Mouse (Mus musculus): Measurements from ENCODE around the gene Exoc2. TPM values are rescaled to one million over a fixed set of nuclear protein-coding genes. Genes with fewer than 3 reads are reported as not detected.
A peak's percentile ranks its signal among the peaks of the same experiment; 100 is the strongest.

The Exoc2 gene
- 45.6 and 46.2 TPM in 2 replicates for polyA plus RNA-seq (2016; fragmentation: Nextera tagmentation; extraction: Ambion mirVana)

GRCm38 (mm10) chr13:30973501-30974246 is at the start of gene Exoc2, which contains the start of gene Gm5447:
Gene Exoc2 (minus strand): TSS chr13:30974093.
Gene Gm5447 (plus strand): TSS chr13:30974204.
- H3K9me3 ChIP-seq: no peaks in the 10 kb centered on the region
- peak within 1 kb of the TSS; percentile 66 for H3K4me2 ChIP-seq (replicated peaks)
- under 1% methylated on average over 54 of the region's 54 CpGs for WGBS
- H3K4me1 ChIP-seq: peaks cover 7% of the 10 kb centered on the region; the same call in 1 of the 2 replicates
- peak within 1 kb of the TSS; percentile 87 for H3K4me3 ChIP-seq
- peak; percentile 98 for ATAC-seq (ENCODE audit: low FRiP score, low read depth)
- H3K36me3 ChIP-seq: no peaks in the 10 kb centered on the region
- H3K9ac ChIP-seq (replicated peaks): peak within 1 kb of the TSS; percentile 77
- H3K27me3 ChIP-seq: no peaks in the 10 kb centered on the region; the same call in 1 of the 2 replicates
- peak within 1 kb of the TSS; percentile 84 for H3K27ac ChIP-seq (replicated peaks)

DNA sequence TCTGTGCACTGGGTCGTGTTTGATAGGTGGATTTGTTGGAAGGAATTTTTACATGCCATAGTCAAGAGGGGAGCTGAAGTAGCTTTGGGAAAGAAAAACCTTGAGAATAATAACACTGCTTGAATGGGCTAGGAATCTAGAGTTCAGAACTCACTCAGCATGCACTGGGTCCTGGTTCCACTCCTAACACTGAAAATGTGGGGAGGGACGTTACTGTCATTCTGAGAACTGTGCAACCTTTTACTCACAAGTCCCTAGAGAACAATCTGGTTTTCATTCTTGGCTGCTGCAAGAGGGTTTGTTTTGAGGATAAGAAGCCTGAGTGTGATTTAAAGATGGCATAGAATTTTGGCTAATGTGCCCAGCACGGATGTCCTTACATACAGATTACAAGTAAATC is 49.8 kb upstream of the Exoc2 start:
- H3K9me3 ChIP-seq: no peaks in the 10 kb centered on the region
- no peak overlapping the region for H3K4me3 ChIP-seq
- H3K9ac ChIP-seq (replicated peaks): no peak overlapping the region
- H3K27me3 ChIP-seq: no peaks in the 10 kb centered on the region
- no peak for ATAC-seq (ENCODE audit: low FRiP score, low read depth)
- no peaks in the 10 kb centered on the region for H3K4me1 ChIP-seq
- WGBS: 77% methylated on average over 3 of the region's 3 CpGs
- H3K36me3 ChIP-seq: no peaks in the 10 kb centered on the region
- H3K4me2 ChIP-seq (replicated peaks): no peak overlapping the region
- no peak overlapping the region for H3K27ac ChIP-seq (replicated peaks)

GRCm38 (mm10) chr13:31021927-31022326 is 48.0 kb upstream of the Exoc2 start:
- Histone ChIP-seq H3K4me2 (replicated peaks) (no peak overlapping the region), H3K36me3 (no peaks in the 10 kb centered on the region), H3K4me1 (no peaks in the 10 kb centered on the region), H3K27ac (replicated peaks) (no peak overlapping the region), H3K4me3 (no peak overlapping the region), H3K9ac (replicated peaks) (no peak overlapping the region), H3K9me3 (no peaks in the 10 kb centered on the region), H3K27me3 (no peaks in the 10 kb centered on the region)
- WGBS: 79% methylated on average over 6 of the region's 6 CpGs
- no peak for ATAC-seq (ENCODE audit: low FRiP score, low read depth)

DNA sequence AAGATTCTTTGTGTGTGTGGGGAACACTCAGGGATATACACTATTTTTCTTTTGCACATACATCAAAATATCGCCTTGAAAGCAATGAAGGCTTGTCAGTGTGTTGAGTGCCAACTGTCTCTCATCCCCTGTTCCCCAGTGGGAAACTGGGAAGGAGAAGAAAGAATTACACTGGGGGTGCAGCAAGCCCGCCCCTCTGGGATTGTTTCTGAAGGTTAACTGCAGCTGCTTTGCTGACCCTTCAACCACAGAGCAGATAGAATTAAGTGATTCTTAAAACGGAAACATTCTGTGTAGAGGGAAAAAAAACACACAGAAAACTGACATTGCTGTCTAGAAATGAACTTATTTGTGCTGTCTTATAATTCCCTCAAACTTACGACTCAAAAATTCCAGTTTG is 47.6 kb upstream of the Exoc2 start:
- Histone ChIP-seq H3K4me2 (replicated peaks) (no peak overlapping the region), H3K27ac (replicated peaks) (no peak overlapping the region), H3K27me3 (no peaks in the 10 kb centered on the region), H3K36me3 (no peaks in the 10 kb centered on the region), H3K4me1 (no peaks in the 10 kb centered on the region), H3K9me3 (no peaks in the 10 kb centered on the region), H3K4me3 (no peak overlapping the region), H3K9ac (replicated peaks) (no peak overlapping the region)
- WGBS: 67% methylated on average over 4 of the region's 4 CpGs
- no peak for ATAC-seq (ENCODE audit: low FRiP score, low read depth)

GRCm38 (mm10) chr13:31017545-31017944 is 43.7 kb upstream of the Exoc2 start:
- H3K4me1 ChIP-seq: no peaks in the 10 kb centered on the region
- no peaks in the 10 kb centered on the region for H3K27me3 ChIP-seq
- H3K9ac ChIP-seq (replicated peaks): no peak overlapping the region
- no peak overlapping the region for H3K4me2 ChIP-seq (replicated peaks)
- H3K4me3 ChIP-seq: no peak overlapping the region
- no peaks in the 10 kb centered on the region for H3K9me3 ChIP-seq
- H3K36me3 ChIP-seq: no peaks in the 10 kb centered on the region
- no peak for ATAC-seq (ENCODE audit: low FRiP score, low read depth)
- no peak overlapping the region for H3K27ac ChIP-seq (replicated peaks)
- 95% methylated on average over 3 of the region's 3 CpGs for WGBS

GRCm38 (mm10) chr13:31004995-31005394 is 31.1 kb upstream of the Exoc2 start:
- no peak overlapping the region for H3K4me3 ChIP-seq
- no peaks in the 10 kb centered on the region for H3K27me3 ChIP-seq
- H3K9me3 ChIP-seq: no peaks in the 10 kb centered on the region
- no peak for ATAC-seq (ENCODE audit: low FRiP score, low read depth)
- H3K4me1 ChIP-seq: no peaks in the 10 kb centered on the region
- no peak overlapping the region for H3K4me2 ChIP-seq (replicated peaks)
- H3K27ac ChIP-seq (replicated peaks): no peak overlapping the region
- no peak overlapping the region for H3K9ac ChIP-seq (replicated peaks)
- 76% methylated on average over 4 of the region's 4 CpGs for WGBS
- no peaks in the 10 kb centered on the region for H3K36me3 ChIP-seq

GRCm38 (mm10) chr13:31004458-31004857 is 30.6 kb upstream of the Exoc2 start:
- Histone ChIP-seq H3K4me3 (no peak overlapping the region), H3K9ac (replicated peaks) (no peak overlapping the region), H3K36me3 (no peaks in the 10 kb centered on the region), H3K4me1 (no peaks in the 10 kb centered on the region), H3K27me3 (no peaks in the 10 kb centered on the region), H3K9me3 (no peaks in the 10 kb centered on the region), H3K4me2 (replicated peaks) (no peak overlapping the region), H3K27ac (replicated peaks) (no peak overlapping the region)
- no peak for ATAC-seq (ENCODE audit: low FRiP score, low read depth)
- WGBS: 71% methylated on average over 12 of the region's 12 CpGs

GRCm38 (mm10) chr13:30999799-31000198 is 25.9 kb upstream of the Exoc2 start:
- Histone ChIP-seq H3K4me2 (replicated peaks) (no peak overlapping the region), H3K9ac (replicated peaks) (no peak overlapping the region), H3K9me3 (no peaks in the 10 kb centered on the region), H3K36me3 (no peaks in the 10 kb centered on the region), H3K27ac (replicated peaks) (no peak overlapping the region), H3K4me3 (no peak overlapping the region), H3K27me3 (no peaks in the 10 kb centered on the region), H3K4me1 (no peaks in the 10 kb centered on the region)
- ATAC-seq (ENCODE audit: low FRiP score, low read depth): no peak
- 86% methylated on average over 6 of the region's 6 CpGs for WGBS

DNA sequence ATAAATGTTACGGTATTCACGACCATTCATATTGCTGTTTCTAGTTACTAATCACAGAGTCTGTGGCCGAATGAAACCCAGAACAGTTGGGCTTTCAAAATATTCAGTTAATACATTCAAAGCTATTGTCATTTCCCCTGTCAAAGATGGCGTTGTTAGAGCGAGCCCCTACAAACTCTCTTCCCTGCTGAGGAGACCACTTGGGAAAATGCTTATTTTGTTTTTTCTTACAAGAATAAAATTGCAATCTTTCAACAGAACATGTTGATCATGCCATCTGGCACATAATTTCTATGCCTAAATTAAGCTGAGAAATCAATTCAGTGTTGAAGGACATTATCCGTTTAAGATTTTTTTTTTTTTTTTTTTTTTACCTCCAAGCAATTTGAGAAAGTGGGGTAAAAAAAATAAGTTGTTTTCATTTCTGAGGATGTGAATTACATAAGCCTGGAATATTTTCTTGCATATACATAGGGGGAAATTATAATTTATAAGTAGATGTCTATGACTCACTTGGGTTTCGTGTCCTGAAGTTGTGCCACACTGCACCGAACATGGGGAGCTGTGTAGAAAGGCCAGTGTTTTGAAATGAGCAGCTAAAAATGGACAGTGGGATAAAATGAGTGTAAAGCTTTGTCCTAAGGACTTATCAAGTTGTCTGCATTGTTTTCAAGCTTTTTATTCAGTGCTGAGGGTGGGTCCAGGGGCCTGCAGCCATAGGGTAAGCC is 23.8 kb upstream of the Exoc2 start:
- H3K27me3 ChIP-seq: no peaks in the 10 kb centered on the region
- WGBS: 82% methylated on average over 8 of the region's 8 CpGs

DNA sequence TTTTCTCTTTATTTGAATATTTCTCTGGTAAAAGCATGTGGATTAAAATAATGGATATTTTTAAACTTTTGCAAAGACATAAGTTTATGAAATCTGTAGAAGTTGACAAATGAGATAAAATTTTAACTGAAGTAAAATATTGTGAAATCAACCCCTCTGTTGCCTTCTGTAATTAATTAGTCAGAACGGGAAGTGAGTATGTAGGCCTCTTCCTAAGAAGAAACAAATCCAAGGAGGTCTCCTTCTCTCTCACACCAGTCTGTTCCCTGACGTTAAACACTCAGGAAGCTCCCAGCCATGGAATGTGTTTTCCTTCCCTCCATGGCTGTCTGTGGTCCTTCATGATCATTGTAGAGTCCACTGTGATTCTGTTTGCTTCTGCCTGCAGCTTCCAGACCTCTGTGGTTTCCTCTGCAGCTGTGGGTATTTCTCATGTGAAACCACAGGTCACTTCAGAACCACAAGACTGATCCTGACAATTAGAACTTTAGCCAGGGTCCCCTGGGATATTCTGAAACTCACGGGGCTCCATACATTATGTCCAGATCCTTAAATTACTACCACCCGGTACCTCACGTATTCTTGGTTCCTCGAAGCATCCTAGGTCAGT is 20.5 kb upstream of the Exoc2 start:
- 79% methylated on average over 6 of the region's 6 CpGs for WGBS
- no peak for ATAC-seq (ENCODE audit: low FRiP score, low read depth)

More for the DNA sequence above, 23.8 kb upstream of the Exoc2 start:
- ATAC-seq (ENCODE audit: low FRiP score, low read depth): no peak
- Histone ChIP-seq H3K4me1 (no peaks in the 10 kb centered on the region), H3K4me2 (replicated peaks) (no peak overlapping the region), H3K4me3 (no peak overlapping the region), H3K27ac (replicated peaks) (no peak overlapping the region), H3K9me3 (no peaks in the 10 kb centered on the region), H3K36me3 (no peaks in the 10 kb centered on the region), H3K9ac (replicated peaks) (no peak overlapping the region)

DNA sequence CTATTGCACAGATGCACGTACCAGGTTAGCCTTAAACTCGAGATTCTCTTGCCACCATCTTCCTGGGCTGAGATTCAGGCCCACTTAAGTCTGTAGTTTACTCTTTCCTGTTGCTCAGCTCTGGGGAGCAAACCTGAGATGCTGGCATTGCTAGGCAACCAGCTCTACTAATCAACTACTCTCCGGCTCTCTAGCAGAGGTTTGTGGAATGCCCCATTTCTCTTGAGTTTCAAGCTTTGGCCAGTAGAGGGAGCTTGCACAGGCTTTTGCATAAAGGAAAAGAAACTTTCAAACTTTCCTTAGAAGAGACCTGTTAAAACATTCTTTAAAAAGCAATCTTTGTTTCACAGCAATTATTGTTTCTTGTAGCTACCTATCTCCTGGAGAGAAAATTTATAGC is 19.9 kb upstream of the Exoc2 start:
- 24% methylated on average over 3 of the region's 3 CpGs for WGBS
- Histone ChIP-seq H3K27me3 (peaks cover 5% of the 10 kb centered on the region), H3K4me3 (no peak overlapping the region), H3K9ac (replicated peaks) (no peak overlapping the region), H3K36me3 (no peaks in the 10 kb centered on the region), H3K9me3 (no peaks in the 10 kb centered on the region), H3K4me1 (no peaks in the 10 kb centered on the region), H3K4me2 (replicated peaks) (no peak overlapping the region), H3K27ac (replicated peaks) (no peak overlapping the region)
- peak; percentile 63; the same call in 1 of the 2 replicates for ATAC-seq (ENCODE audit: low FRiP score, low read depth)

More for the DNA sequence above, 20.5 kb upstream of the Exoc2 start:
- H3K4me3 ChIP-seq: no peak overlapping the region
- no peak overlapping the region for H3K9ac ChIP-seq (replicated peaks)
- H3K4me1 ChIP-seq: no peaks in the 10 kb centered on the region
- H3K27me3 ChIP-seq: peaks cover 5% of the 10 kb centered on the region
- no peaks in the 10 kb centered on the region for H3K36me3 ChIP-seq
- H3K4me2 ChIP-seq (replicated peaks): no peak overlapping the region
- H3K27ac ChIP-seq (replicated peaks): no peak overlapping the region
- H3K9me3 ChIP-seq: no peaks in the 10 kb centered on the region

DNA sequence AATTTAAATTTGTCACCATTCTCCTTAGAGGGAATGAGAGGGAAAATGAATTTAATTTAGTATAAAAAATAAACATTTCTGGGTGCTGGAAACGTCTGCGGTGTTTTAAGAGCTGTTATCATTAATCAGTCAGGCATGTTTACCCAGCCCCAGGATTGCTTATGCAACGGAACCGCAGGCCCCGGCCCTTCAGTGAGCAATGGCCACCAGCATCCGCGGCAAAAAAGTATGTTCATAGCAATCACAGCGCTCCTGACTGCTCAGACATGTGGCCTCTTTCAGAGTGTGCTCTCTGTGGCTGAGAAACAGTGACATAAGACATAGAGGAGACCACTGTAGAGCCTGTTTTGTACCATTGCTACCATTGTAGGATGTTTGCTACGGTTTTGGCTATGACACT is 16.3 kb upstream of the Exoc2 start:
- H3K4me3 ChIP-seq: no peak overlapping the region
- 86% methylated on average over 9 of the region's 9 CpGs for WGBS
- H3K36me3 ChIP-seq: no peaks in the 10 kb centered on the region
- ATAC-seq (ENCODE audit: low FRiP score, low read depth): no peak
- peaks cover 24% of the 10 kb centered on the region for H3K27me3 ChIP-seq
- H3K9ac ChIP-seq (replicated peaks): no peak overlapping the region
- H3K4me1 ChIP-seq: peaks cover 8% of the 10 kb centered on the region
- H3K4me2 ChIP-seq (replicated peaks): no peak overlapping the region
- no peaks in the 10 kb centered on the region for H3K9me3 ChIP-seq
- H3K27ac ChIP-seq (replicated peaks): no peak overlapping the region

Measured in midbrain, embryonic 12.5 days (tissue).